Mouse (Mus musculus): ENCODE results near the gene Cubn. TPM values are rescaled to one million over a fixed set of nuclear protein-coding genes. Genes with fewer than 3 reads are reported as not detected.

Gene Cubn
- polyA plus RNA-seq, 1 experiment = 0.23 TPM

- H3K4me3 ChIP-seq (replicated peaks; ENCODE audit: insufficient read depth, low read depth, low read length) = no peak overlapping the region
- H3K4me1 ChIP-seq (ENCODE audit: control insufficient read depth, insufficient read depth, low read length) = no peaks in the 10 kb centered on the region
- no peak overlapping the region for H3K27ac ChIP-seq (ENCODE audit: insufficient read depth, low read length)
- no peak for TF ChIP-seq POLR2A (IDR thresholded peaks at IDR 0.05; ENCODE audit: borderline replicate concordance, insufficient read depth, low read length)
- TF ChIP-seq CTCF (IDR thresholded peaks at IDR 0.05; ENCODE audit: borderline replicate concordance, insufficient read depth, low read depth, low read length) = no peak
- no peaks in the 10 kb centered on the region for H3K27me3 ChIP-seq (ENCODE audit: control insufficient read depth, insufficient read depth, low read length)
- 76% methylated on average over 6 of the region's 6 CpGs for WGBS
- DNase-seq = no peak
Measured at GRCm38 (mm10) chr2:13400831-13401230, 90.8 kb downstream of the Cubn start.

- WGBS = 58% methylated on average over 5 of the region's 5 CpGs
- Histone ChIP-seq H3K27ac (ENCODE audit: insufficient read depth, low read length) (no peak overlapping the region), H3K4me1 (ENCODE audit: control insufficient read depth, insufficient read depth, low read length) (no peaks in the 10 kb centered on the region), H3K4me3 (replicated peaks; ENCODE audit: insufficient read depth, low read depth, low read length) (no peak overlapping the region), H3K27me3 (ENCODE audit: control insufficient read depth, insufficient read depth, low read length) (no peaks in the 10 kb centered on the region)
- TF ChIP-seq CTCF (IDR thresholded peaks at IDR 0.05; ENCODE audit: borderline replicate concordance, insufficient read depth, low read depth, low read length) = no peak
- TF ChIP-seq POLR2A (IDR thresholded peaks at IDR 0.05; ENCODE audit: borderline replicate concordance, insufficient read depth, low read length) = no peak
- no peak for DNase-seq
Measured at GRCm38 (mm10) chr2:13399480-13400072, 92.0 kb downstream of the Cubn start.

DNA sequence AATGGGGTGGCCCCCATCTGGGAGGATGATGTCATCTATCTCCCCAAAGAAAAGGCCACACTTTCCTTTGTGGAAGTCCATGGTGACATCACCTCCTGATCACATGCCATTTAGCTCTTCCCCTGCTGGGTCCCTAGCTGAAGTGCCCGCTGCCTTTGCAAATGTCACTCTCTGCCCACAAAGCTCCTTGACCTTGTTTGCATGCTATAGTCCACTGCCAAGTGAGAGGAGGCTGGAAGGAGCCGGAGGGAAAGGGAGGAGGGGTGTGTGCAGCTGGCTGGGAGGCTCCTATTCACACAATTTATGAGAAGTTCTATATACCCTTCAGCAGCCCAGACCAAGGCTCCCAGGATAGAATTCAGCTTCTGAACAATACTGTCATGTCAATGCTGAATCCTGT lies 92.7 kb downstream of the Cubn start:
- peak; percentile 23 to 38 for DNase-seq
- WGBS = 5% methylated on average over 2 of the region's 2 CpGs
- no peak overlapping the region for H3K4me3 ChIP-seq (replicated peaks; ENCODE audit: insufficient read depth, low read depth, low read length)
- H3K27ac ChIP-seq (ENCODE audit: insufficient read depth, low read length) = no peak overlapping the region
- no peaks in the 10 kb centered on the region for H3K27me3 ChIP-seq (ENCODE audit: control insufficient read depth, insufficient read depth, low read length)
- H3K4me1 ChIP-seq (ENCODE audit: control insufficient read depth, insufficient read depth, low read length) = no peaks in the 10 kb centered on the region
- TF ChIP-seq CTCF (IDR thresholded peaks at IDR 0.05; ENCODE audit: borderline replicate concordance, insufficient read depth, low read depth, low read length) (no peak), POLR2A (IDR thresholded peaks at IDR 0.05; ENCODE audit: borderline replicate concordance, insufficient read depth, low read length) (no peak)

- TF ChIP-seq POLR2A (IDR thresholded peaks at IDR 0.05; ENCODE audit: borderline replicate concordance, insufficient read depth, low read length) (no peak), CTCF (IDR thresholded peaks at IDR 0.05; ENCODE audit: borderline replicate concordance, insufficient read depth, low read depth, low read length) (no peak)
- no peak for DNase-seq
- Histone ChIP-seq H3K4me1 (ENCODE audit: control insufficient read depth, insufficient read depth, low read length) (no peaks in the 10 kb centered on the region), H3K27ac (ENCODE audit: insufficient read depth, low read length) (no peak overlapping the region), H3K27me3 (ENCODE audit: control insufficient read depth, insufficient read depth, low read length) (no peaks in the 10 kb centered on the region), H3K4me3 (replicated peaks; ENCODE audit: insufficient read depth, low read depth, low read length) (no peak overlapping the region)
- 56% methylated on average over 4 of the region's 4 CpGs for WGBS
Measured at GRCm38 (mm10) chr2:13398551-13398950, 93.1 kb downstream of the Cubn start.

GRCm38 (mm10) chr2:13396124-13396540 lies 95.5 kb downstream of the Cubn start:
- Histone ChIP-seq H3K4me1 (ENCODE audit: control insufficient read depth, insufficient read depth, low read length) (no peaks in the 10 kb centered on the region), H3K27ac (ENCODE audit: insufficient read depth, low read length) (no peak overlapping the region), H3K4me3 (replicated peaks; ENCODE audit: insufficient read depth, low read depth, low read length) (no peak overlapping the region), H3K27me3 (ENCODE audit: control insufficient read depth, insufficient read depth, low read length) (no peaks in the 10 kb centered on the region)
- WGBS = 49% methylated on average over 3 of the region's 3 CpGs
- DNase-seq = no peak
- no peak for TF ChIP-seq CTCF (IDR thresholded peaks at IDR 0.05; ENCODE audit: borderline replicate concordance, insufficient read depth, low read depth, low read length)
- no peak for TF ChIP-seq POLR2A (IDR thresholded peaks at IDR 0.05; ENCODE audit: borderline replicate concordance, insufficient read depth, low read length)

GRCm38 (mm10) chr2:13391018-13391417 lies 100.6 kb downstream of the Cubn start:
- TF ChIP-seq POLR2A (IDR thresholded peaks at IDR 0.05; ENCODE audit: borderline replicate concordance, insufficient read depth, low read length) = no peak
- 62% methylated on average over 3 of the region's 3 CpGs for WGBS
- Histone ChIP-seq H3K27me3 (ENCODE audit: control insufficient read depth, insufficient read depth, low read length) (no peaks in the 10 kb centered on the region), H3K27ac (ENCODE audit: insufficient read depth, low read length) (no peak overlapping the region), H3K4me1 (ENCODE audit: control insufficient read depth, insufficient read depth, low read length) (no peaks in the 10 kb centered on the region), H3K4me3 (replicated peaks; ENCODE audit: insufficient read depth, low read depth, low read length) (no peak overlapping the region)
- DNase-seq = no peak

DNA sequence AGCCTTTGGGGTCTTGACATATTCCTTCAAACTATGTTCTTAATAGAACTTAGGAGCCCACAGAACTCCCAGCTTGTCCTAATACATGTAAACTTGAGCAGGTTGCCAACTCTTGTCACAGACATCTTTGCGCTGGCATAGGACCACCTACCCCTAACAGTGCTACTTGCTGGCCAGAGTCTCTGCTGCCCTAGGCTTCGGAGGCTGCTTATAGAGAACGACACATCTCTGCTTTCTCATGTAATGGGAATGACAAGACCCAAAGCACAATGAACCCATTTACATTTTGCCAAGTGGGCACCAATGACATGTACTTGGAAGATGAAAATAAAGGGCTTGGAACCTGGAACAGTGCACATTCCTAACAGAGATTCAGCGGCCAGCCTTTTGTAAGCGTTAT lies 105.0 kb downstream of the Cubn start:
- no peaks in the 10 kb centered on the region for H3K27me3 ChIP-seq (ENCODE audit: control insufficient read depth, insufficient read depth, low read length)
- TF ChIP-seq CTCF (IDR thresholded peaks at IDR 0.05; ENCODE audit: borderline replicate concordance, insufficient read depth, low read depth, low read length) (no peak), POLR2A (IDR thresholded peaks at IDR 0.05; ENCODE audit: borderline replicate concordance, insufficient read depth, low read length) (no peak)
- H3K4me1 ChIP-seq (ENCODE audit: control insufficient read depth, insufficient read depth, low read length) = no peaks in the 10 kb centered on the region
- DNase-seq = no peak
- no peak overlapping the region for H3K27ac ChIP-seq (ENCODE audit: insufficient read depth, low read length)
- H3K4me3 ChIP-seq (replicated peaks; ENCODE audit: insufficient read depth, low read depth, low read length) = no peak overlapping the region
- WGBS = 19% methylated on average over 5 of the region's 5 CpGs

DNA sequence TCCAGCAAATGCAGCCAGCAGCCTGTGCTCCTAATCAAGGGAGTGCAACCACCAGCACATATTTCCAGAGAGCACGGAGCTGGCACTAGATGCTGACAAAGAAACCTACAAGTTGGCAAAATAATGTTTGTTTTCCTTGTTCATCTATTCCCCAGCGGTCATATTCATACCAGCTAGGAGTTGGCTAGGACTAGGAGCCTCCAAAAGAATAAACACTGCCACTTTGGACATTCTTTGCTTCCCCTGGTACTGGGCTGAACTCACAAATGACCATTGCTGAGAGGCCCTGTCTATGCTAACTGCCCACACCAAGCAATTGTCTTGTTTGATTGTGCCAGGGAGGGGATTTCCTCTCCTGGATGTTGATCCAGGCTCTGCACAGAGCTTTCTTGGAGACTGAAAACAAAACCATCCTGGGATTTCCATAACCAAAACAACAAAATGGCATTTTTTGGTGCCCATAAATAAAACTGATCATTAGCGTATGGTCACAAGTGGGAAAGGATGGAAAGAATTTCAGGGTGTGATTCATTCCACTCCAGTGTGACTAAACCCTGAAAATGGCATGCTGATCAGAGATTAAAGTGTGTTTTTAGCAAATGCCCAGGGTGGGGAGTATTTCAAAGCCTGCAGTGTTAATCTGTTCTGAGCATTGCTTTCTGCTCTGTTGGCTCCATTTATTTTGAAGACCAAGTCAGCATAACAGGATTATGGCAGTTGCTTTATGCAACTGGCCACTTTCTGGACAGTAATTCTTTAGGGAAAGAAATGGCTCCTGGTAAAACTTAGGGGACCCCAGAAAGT lies 105.9 kb downstream of the Cubn start:
- no peak for TF ChIP-seq POLR2A (IDR thresholded peaks at IDR 0.05; ENCODE audit: borderline replicate concordance, insufficient read depth, low read length)
- TF ChIP-seq CTCF (IDR thresholded peaks at IDR 0.05; ENCODE audit: borderline replicate concordance, insufficient read depth, low read depth, low read length) = no peak
- 32% methylated on average over 3 of the region's 3 CpGs for whole genome bisulfite sequencing
- Histone ChIP-seq H3K27me3 (ENCODE audit: control insufficient read depth, insufficient read depth, low read length) (no peaks in the 10 kb centered on the region), H3K4me1 (ENCODE audit: control insufficient read depth, insufficient read depth, low read length) (no peaks in the 10 kb centered on the region), H3K27ac (ENCODE audit: insufficient read depth, low read length) (no peak overlapping the region), H3K4me3 (replicated peaks; ENCODE audit: insufficient read depth, low read depth, low read length) (no peak overlapping the region)
- no peak for DNase-seq

All from cerebellum, adult 2 months (tissue).